Mouse (Mus musculus) CH12.LX (cell line): ENCODE results near the gene Fam198a.

Experiments used
- CTCF ChIP-seq, 2 experiments: IDR thresholded peaks in 1 of 2; conservative IDR thresholded peaks in 1 of 2; 2 replicates each; pipeline ENCODE4 v1.5.1; 2011 to 2012; ENCODE audit warnings: low read depth in 2 of 2, low read length in 2 of 2, improper control_type of control experiment in 1 of 2, inconsistent platforms in 1 of 2, mild to moderate bottlenecking in 1 of 2, moderate library complexity in 1 of 2
- TCF12 ChIP-seq: IDR thresholded peaks from 2 replicates; pipeline ENCODE4 v1.6.1; 2014; ENCODE audit warnings: low read depth, mild to moderate bottlenecking, inconsistent platforms, low read length, improper control_type of control experiment
- UBTF ChIP-seq: IDR thresholded peaks from 2 replicates; pipeline ENCODE4 v1.6.1; 2012; ENCODE audit warnings: low read depth, mild to moderate bottlenecking, inconsistent platforms, low read length, improper control_type of control experiment, moderate library complexity

- no peak for TF ChIP-seq CTCF (conservative IDR thresholded peaks at IDR 0.05 in 1 of 2, IDR thresholded peaks at IDR 0.05 in 1 of 2; ENCODE audit: low read depth in 2 of 2, low read length in 2 of 2)
- TF ChIP-seq UBTF: no peak
- no peak for TF ChIP-seq TCF12
These were observed 30.3 kb downstream of the Fam198a start for GRCm38 (mm10) chr9:121981046-121981445.
